Mouse (Mus musculus): ENCODE results near the gene Xkrx.
"Not testable (repeated sequence)": the region's sequence is repeated elsewhere in the genome, so short reads cannot be mapped to it uniquely, and the experiment has no call there.

Gene Xkrx

GRCm38 (mm10) chrX:134162043-134162720 is at the start of gene Xkrx:
Xkrx (minus strand) TSS chrX:134162076.
- no peak for DNase-seq (ENCODE audit: low spot score in 2 of 2)

DNA sequence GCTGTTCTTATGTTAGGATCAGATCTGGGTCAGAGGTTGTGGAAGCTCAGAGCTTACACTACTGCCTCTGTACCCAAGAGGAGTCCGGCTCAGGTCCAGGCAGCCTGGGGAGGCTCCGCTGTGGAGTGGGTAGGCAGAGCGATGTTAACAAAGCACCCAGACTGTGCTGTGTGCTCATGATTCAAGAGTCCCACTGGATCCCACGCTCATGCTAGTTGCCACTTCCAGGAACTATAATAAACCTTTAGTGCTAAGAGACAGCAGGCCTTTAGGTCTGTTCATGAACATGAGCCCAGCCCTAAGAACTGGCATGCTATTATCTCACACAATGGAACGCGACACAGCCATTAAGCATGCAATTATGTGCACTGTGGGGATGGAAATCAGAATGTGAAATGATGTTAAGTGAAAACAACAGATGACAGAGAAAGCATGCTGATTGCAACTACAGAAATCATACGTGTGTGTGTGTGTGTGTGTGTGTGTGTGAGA is 49.3 kb upstream of the Xkrx start:
- DNase-seq (ENCODE audit: low spot score in 2 of 2) = no peak

DNA sequence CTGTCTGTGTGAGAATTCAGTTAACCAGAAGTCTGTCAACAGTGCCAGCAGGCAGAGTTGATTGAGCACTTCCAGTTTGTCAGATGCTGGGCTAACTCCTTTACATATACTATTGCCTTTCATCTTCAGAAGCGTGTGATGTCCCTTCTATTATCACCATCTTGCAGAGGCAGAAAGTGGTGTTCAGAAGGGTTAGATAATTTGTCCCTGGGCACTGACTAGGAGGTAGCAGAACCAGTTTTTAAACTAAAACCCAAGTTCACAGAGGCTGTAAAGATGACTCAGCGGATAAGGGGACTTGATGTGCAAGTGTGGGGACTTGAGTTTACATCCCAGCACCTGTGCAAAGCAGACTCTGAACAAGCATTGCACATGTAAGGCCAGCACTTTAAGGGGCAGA is 46.6 kb upstream of the Xkrx start:
- no peak for DNase-seq (ENCODE audit: low spot score in 2 of 2)

DNA sequence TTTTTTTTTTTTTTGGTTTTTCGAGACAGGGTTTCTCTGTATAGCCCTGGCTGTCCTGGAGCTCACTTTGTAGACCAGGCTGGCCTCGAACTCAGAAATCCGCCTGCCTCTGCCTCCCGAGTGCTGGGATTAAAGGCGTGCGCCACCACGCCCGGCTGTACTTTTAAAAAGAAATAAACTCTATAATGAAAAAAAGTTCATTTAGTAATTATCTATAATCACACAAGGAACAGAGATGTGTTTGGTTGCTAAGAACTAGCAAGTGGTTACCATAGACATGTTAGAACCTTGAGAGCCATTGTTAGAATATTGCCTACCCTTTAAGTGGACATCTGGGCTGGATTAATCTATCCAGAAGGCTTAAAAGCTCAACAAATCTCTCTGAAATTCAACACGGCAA is 25.3 kb upstream of the Xkrx start, which contains the start of gene Arl13a:
TSS of gene Arl13a (plus strand) at position 301 of the 400 bp plus-strand sequence.
- DNase-seq (ENCODE audit: low spot score in 2 of 2) = not testable (repeated sequence)

DNA sequence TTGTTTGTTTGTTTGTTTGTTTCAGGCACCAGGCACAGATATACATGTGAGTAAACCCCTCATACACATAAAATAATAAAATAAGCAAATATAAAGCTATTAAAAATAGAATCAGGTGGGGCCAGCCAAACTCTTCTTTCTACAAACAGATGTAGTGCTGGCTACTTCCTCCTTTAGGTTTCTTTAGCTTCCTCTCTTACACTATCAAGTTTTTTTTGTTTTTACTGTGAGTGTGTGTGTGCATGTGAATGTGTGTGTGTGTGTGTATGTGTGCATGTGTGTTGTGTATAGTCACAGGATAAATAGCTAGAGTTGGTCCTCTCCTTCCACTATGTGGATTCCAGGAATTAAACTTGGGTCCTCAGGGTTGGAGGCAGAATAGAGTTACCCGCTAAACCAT is 12.8 kb upstream of the Xkrx start:
- no peak for DNase-seq (ENCODE audit: low spot score in 2 of 2)

DNA sequence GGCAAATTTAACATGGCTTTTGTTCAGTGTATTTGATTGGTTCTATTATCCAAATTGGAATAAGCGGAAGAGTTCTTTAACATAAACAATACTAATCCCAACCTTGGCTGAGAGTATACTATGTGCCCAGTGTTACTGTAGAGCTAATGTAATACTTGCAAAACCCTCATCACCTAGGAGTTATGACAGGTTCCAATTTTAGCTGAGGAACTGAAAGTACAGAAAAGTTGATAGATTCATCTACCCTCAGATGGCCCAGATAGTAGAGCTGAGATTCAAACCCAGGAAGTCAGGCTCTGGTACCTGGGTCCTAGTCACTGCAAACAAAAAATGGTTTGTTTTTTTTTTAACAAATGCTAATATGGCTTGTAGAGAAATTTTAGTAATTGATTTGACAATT is 8.7 kb upstream of the Xkrx start:
- DNase-seq (ENCODE audit: low spot score in 2 of 2) = no peak

- no peak for DNase-seq (ENCODE audit: low spot score in 2 of 2)
Observed at GRCm38 (mm10) chrX:134163484-134163883, 1.6 kb upstream of the Xkrx start.

- no peak for DNase-seq (ENCODE audit: low spot score in 2 of 2)
Observed at GRCm38 (mm10) chrX:134162826-134163225, 950 bp upstream of the Xkrx start.

DNA sequence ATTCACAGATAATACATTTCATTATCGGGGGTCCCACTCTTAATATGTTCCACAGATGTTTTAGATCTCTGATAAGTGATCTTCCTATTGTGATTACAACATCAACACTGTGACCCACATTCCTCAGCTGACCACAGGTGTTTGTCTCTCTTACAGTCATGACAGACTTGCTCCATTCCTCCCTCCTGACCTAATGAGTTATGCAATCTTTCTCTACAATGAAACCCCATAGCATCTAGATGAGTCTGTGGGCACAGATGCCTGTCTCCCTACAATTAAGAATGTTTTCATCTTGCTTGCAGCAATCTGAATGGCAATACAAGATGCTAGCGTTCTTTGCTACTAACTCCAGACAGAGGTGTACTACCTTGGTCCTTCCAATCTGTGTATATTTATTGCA is 1.4 kb downstream of the Xkrx start:
- DNase-seq (ENCODE audit: low spot score in 2 of 2) = no peak

DNA sequence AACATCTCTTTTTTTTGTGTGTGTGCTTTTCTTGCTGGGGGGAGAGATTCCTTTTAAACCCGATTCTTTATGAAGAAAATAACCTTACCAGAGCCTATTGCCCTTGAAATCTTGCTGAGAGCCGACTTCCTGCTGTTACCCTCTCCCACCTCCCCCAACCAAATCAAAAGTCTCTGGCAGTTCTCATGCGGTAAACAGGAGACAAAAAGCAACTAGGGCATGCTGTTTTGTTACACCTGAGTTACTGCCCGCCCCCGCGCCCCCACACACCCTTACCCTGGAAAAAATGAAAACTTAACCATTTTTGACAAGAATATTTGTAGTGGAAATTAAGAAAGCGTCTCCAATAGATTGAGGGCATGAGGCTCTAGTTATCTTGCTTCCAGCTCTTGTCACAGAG is 3.7 kb downstream of the Xkrx start:
- no peak for DNase-seq (ENCODE audit: low spot score in 2 of 2)

- no peak for DNase-seq (ENCODE audit: low spot score in 2 of 2)
Observed at GRCm38 (mm10) chrX:134141986-134142385, 19.9 kb downstream of the Xkrx start.

DNA sequence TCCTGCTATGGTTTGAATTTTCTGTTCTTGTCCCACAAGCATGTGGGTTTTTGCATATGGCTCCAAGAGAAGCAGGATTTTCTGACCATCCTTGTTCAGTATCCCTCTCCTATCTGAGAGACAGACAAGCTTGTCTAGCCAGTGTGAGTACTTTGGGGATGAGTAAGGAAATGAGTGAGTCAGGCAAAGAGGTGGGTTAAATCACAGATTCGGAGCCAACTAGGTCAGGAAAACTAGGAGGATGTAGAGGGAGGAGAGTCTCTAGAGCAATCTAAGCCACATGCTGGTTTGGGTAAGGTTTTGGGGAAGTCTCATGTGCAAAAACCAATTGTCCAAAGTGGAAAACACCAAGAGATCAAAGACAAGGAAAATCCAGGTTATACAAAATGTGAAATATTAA is 20.3 kb downstream of the Xkrx start:
- DNase-seq (ENCODE audit: low spot score in 2 of 2) = no peak

DNA sequence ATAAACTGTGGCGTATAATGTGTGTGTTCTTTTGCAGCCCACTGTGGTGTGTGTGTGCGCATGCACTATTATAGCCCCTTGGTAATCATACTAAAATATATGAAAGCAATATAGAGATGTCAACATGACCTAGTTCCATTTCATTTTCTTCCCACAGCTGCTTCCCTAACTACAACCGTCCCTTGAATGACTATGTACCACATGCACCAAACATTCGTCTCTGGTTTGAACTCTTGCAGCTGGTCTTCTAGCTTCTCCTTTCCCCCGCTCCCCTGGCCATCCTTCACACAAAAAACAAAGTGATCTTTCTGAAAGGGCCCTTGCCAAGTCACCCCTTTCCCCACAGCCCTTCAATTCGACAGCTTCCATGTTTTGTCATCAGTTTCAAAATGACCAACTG is 21.9 kb downstream of the Xkrx start:
- DNase-seq (ENCODE audit: low spot score in 2 of 2) = no peak

DNA sequence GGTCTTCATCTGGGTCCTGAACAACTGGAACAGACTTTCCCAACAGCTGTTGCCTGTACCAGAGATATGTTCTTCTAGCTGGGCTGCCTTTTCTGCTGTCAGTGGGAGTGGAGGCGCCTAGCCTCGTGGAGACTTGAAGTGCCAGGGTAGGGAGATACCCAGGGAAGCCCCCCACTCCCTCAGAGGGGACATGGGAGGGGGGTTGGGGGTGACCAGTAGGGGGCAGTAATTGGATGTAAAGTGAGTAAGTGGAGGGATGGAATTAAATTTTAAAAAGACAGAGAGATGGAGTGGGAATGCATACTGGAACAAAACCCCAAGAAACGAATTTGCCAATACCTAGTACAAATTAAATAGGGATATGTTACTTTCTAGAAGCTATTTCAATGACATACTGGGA is 28.1 kb downstream of the Xkrx start:
- no peak for DNase-seq (ENCODE audit: low spot score in 2 of 2)

GRCm38 (mm10) chrX:134132295-134132694 is 29.6 kb downstream of the Xkrx start:
- DNase-seq (ENCODE audit: low spot score in 2 of 2) = no peak

DNA sequence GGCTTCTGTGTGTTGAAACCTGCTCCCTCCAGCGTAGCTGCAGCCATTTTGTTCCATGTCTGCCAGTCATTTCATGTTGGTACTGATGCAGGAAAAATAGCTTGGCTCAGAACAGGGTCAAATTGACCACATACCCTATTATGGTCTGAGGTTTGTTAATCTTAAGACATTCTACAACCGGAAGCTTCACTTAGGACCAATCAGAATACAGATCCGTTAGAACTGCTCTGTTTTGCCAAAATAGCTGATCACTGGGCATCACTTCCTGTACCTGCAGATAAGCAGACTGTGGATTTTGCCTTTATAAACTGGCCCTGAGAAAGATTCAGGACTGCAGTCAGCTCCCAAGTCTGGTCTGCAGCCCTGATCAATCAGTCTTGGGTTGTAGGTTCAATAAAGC is 33.3 kb downstream of the Xkrx start:
- DNase-seq (ENCODE audit: low spot score in 2 of 2) = no peak

GRCm38 (mm10) chrX:134116417-134116816 is 45.5 kb downstream of the Xkrx start:
- no peak for DNase-seq (ENCODE audit: low spot score in 2 of 2)

GRCm38 (mm10) chrX:134111767-134112166 is 50.1 kb downstream of the Xkrx start:
- no peak for DNase-seq (ENCODE audit: low spot score in 2 of 2)

GRCm38 (mm10) chrX:134102641-134103040 is 59.2 kb downstream of the Xkrx start:
- no peak for DNase-seq (ENCODE audit: low spot score in 2 of 2)
